Mouse (Mus musculus): ENCODE measurements around the gene Midn. TPM values are rescaled to one million over a fixed set of nuclear protein-coding genes. Genes with fewer than 3 reads are reported as not detected.

Midn gene
- polyA plus RNA-seq (2015; fragmentation: Nextera tagmentation; extraction: Ambion mirVana): 22.9 and 23.2 TPM in 2 replicates

DNA sequence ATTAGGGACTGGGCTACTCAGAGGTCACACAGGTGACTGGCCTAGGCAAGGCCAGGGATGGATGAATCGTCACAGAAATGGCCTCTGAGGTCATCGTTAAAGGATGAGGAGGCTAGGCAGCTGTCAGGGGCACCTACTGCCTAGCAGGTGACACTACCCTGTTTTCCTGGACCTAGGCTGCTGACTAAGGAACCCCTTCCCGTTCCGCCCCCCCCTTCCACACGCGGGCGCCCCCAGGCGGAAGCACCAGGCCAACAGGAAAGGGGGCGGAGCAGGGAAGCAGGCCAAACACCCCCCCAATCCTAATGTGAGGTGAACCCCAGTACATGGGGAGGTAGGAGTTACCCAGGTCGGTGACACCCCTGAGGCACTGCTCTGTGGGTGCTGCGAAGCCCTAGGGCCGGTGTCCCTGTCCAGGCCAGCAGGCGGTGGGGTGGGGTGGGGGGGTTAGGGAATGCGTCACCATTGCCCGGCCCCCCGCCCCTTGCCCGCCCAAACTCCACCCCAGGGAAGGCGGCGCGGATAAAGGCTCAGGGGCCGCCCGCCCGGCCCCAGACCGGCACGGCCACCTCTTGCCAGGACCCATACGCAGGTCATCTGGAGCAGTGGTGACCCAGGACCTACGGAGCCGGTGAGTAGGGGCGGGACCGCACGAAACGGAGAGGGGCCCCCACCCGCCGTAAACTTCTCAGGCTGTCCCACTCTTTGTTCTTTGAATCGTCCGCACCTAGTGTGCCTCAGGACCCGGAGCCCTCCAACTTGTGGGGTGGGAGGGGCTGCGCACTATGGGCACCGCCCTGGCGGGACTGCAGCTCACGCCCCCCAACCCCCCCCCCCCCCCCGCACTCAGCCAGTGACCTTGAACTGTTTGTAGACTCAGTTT is at the start of gene Midn:
Gene Midn (plus strand): TSS at position 554 of the 883 bp plus-strand sequence.
- H3K27me3 ChIP-seq: no peaks in the 10 kb centered on the region
- H3K4me1 ChIP-seq: peaks cover 57% of the 10 kb centered on the region
- H3K4me3 ChIP-seq: peak within 1 kb of the TSS; percentile 98
- peak; percentile 45 for ATAC-seq (ENCODE audit: low FRiP score, low read depth)
- peak within 1 kb of the TSS; percentile 100 for H3K27ac ChIP-seq
- H3K9ac ChIP-seq: peak within 1 kb of the TSS; percentile 92
- H3K9me3 ChIP-seq: no peaks in the 10 kb centered on the region
- H3K36me3 ChIP-seq: peaks cover 62% of the 10 kb centered on the region
- WGBS: 1% methylated on average over 38 of the region's 42 CpGs
- peak within 1 kb of the TSS; percentile 65 for H3K4me2 ChIP-seq (replicated peaks)

DNA sequence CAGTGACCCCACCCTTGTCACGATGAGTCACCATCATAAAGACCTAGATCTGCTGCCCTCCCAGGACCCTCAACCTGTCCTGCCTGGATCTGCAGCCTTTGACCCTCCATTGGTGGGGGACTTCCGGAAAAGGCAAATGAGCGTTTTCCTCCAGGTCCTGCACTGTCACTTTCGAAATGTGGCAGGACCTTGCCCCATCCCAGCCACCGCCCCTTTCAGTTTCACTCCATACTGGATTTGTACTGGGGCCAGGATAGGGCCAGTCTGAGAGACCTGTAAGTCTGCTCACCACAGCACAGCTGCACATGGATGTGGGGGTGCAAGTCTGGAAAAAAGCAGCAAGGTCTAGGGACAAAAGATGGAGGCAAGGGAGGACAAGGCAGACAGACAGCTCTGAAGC is 49.4 kb upstream of the Midn start:
- H3K9ac ChIP-seq: no peak overlapping the region
- H3K9me3 ChIP-seq: no peaks in the 10 kb centered on the region
- no peak overlapping the region for H3K4me2 ChIP-seq (replicated peaks)
- H3K4me1 ChIP-seq: peaks cover 44% of the 10 kb centered on the region
- 76% methylated on average over 5 of the region's 5 CpGs for WGBS
- no peak for ATAC-seq (ENCODE audit: low FRiP score, low read depth)
- no peak overlapping the region for H3K4me3 ChIP-seq
- no peaks in the 10 kb centered on the region for H3K27me3 ChIP-seq
- H3K36me3 ChIP-seq: peaks cover 2% of the 10 kb centered on the region; the same call in 1 of the 2 replicates
- H3K27ac ChIP-seq: no peak overlapping the region

DNA sequence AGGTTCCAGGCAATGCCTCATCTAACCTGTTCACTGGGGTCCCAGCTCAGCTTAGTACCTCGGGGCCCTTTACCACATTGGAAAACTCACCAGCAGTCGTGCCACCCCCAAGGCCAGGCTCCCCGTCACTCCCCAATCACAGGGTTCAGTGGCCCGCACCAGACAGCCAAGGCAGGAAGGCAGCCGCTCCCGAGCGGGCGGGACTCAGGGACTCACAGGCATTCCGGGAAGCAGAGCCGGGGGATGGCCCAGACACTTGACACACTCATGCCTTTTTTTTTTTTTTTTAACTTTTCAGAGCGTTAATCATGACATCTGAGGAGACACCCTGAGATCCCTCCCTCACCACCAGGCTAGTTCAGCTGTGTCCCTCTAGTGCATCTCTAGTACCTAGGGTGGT is 47.1 kb upstream of the Midn start:
- Histone ChIP-seq H3K4me3 (peak overlapping the region; percentile 92; the same call in 1 of the 2 replicates), H3K36me3 (no peaks in the 10 kb centered on the region; the same call in 1 of the 2 replicates), H3K4me1 (peaks cover 44% of the 10 kb centered on the region), H3K4me2 (replicated peaks) (peak overlapping the region; percentile 90), H3K27ac (no peak overlapping the region), H3K9me3 (no peaks in the 10 kb centered on the region), H3K9ac (no peak overlapping the region), H3K27me3 (no peaks in the 10 kb centered on the region)
- ATAC-seq (ENCODE audit: low FRiP score, low read depth): no peak
- WGBS: 56% methylated on average over 11 of the region's 11 CpGs

DNA sequence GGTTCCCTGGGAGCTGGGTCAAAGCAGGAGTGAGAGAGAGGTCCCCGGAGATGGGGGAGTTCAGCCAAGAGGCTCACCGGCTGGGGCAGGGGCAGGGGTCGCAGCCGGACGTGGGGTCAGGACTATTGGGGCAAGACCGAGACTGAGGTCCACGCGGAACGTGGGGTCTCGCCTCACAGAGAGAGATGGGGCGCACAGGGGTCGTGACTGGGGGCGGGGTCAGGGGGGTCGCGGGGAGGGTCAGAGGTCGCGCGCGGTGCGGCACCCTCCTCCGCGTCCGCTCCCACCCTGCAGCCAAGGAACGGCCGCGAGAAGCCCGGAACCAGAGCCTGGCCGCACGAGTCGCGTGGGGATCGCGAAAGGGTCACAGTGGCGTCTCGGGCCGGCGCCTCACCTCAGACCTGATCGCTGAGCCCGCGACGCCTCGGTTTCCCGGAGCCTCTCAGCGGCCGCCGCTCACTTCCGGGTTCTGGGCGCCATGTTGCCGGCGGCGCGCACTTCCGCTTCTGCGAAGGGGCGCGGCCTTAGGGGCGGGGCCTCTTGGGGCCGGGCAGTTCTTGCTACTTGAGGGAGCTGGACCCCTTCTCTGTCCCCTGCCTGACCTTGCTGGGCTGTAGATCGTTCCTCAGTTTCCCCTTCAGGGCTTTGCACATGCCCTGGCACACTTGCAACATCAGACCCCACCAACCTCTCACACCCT is 45.7 kb upstream of the Midn start:
- Histone ChIP-seq H3K4me2 (replicated peaks) (peak overlapping the region; percentile 90), H3K9me3 (no peaks in the 10 kb centered on the region), H3K27ac (no peak overlapping the region; the same call in 1 of the 2 replicates), H3K9ac (peak overlapping the region; percentile 88), H3K36me3 (no peaks in the 10 kb centered on the region; the same call in 1 of the 2 replicates), H3K27me3 (no peaks in the 10 kb centered on the region), H3K4me3 (peak overlapping the region; percentile 92), H3K4me1 (peaks cover 35% of the 10 kb centered on the region)
- under 1% methylated on average over 59 of the region's 59 CpGs for WGBS
- peak; percentile 86 for ATAC-seq (ENCODE audit: low FRiP score, low read depth)

DNA sequence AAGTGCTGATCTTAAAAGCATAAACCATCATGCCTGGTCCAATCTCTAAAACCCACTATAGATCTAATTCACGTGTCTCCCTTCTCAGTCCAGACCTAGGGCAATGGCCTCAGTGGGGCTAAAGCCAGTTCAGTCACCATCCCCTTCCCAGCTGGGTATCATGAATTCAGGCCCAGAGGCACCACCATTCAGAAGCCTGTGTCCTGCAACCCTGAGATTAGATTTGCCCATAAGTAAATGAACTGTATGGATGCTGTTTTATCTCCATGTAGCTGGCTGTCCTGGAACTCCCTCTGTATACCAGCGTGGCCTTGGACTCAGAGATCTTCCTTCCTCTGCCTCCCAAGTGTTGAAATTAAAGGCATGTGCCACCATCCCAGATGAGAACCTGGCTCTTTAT is 45.0 kb upstream of the Midn start:
- no peak overlapping the region for H3K27ac ChIP-seq

DNA sequence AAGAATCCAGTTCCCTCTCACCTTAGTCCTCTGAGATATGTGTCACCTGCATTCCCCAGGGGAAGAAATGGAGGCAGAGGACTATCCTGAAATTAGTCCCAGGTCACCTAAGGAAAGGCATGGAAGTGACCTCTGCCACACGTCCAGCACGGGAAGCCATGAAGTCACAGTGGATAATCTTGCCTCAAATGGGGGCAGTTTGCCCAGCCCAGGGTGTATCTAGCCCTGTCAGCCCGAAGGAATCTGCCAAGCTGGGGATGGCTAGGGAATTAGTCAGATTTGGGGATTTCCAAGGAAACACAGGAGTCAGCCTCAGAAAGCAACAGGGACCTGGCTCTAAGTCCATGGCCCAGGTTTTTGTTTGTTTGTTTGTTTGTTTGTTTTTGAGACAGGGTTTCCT is 43.9 kb upstream of the Midn start:
- no peaks in the 10 kb centered on the region for H3K9me3 ChIP-seq
- no peak for ATAC-seq (ENCODE audit: low FRiP score, low read depth)
- peaks cover 29% of the 10 kb centered on the region for H3K4me1 ChIP-seq
- H3K9ac ChIP-seq: no peak overlapping the region
- H3K27ac ChIP-seq: no peak overlapping the region
- 80% methylated on average over 3 of the region's 3 CpGs for WGBS
- H3K36me3 ChIP-seq: no peaks in the 10 kb centered on the region; the same call in 1 of the 2 replicates
- no peak overlapping the region for H3K4me2 ChIP-seq (replicated peaks)
- H3K4me3 ChIP-seq: no peak overlapping the region
- no peaks in the 10 kb centered on the region for H3K27me3 ChIP-seq

More for the DNA sequence above, 45.0 kb upstream of the Midn start:
- no peak for ATAC-seq (ENCODE audit: low FRiP score, low read depth)
- peaks cover 30% of the 10 kb centered on the region for H3K4me1 ChIP-seq
- H3K4me3 ChIP-seq: no peak overlapping the region; the same call in 1 of the 2 replicates
- H3K36me3 ChIP-seq: no peaks in the 10 kb centered on the region; the same call in 1 of the 2 replicates
- 0 out of 2 replicates have a peak overlapping the region, but pooled peaks have one; percentile 88 for H3K9ac ChIP-seq
- H3K9me3 ChIP-seq: no peaks in the 10 kb centered on the region
- H3K27me3 ChIP-seq: no peaks in the 10 kb centered on the region
- 79% methylated on average over 2 of the region's 2 CpGs for WGBS
- H3K4me2 ChIP-seq (replicated peaks): peak overlapping the region; percentile 90

DNA sequence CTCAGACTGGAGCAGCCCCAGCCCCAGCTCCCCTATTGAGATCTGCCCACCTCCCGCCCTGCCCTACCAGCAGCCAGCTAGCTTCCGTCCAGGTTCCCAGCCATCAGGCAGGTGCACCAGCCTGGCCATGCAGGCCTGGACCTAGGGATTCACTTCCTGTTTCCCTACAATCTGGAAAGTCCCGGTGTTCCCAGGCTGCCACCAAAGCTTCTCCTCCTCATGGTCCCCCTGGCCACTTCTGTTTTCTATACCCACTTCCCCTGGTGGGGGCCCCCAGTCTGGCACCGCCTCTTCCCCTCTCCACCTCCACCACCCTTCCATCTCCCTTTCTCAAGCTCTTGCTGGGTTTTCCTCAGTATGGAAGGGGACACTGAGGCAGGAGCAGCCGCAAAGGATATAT is 42.6 kb upstream of the Midn start, which contains the start of gene Sbno2:
Gene Sbno2 (minus strand): TSS at position 112 of the 400 bp plus-strand sequence.
- H3K4me1 ChIP-seq: peaks cover 21% of the 10 kb centered on the region
- H3K9ac ChIP-seq: peak within 1 kb of the TSS; percentile 25; the same call in 1 of the 2 replicates
- 68% methylated on average over 5 of the region's 5 CpGs for WGBS
- H3K36me3 ChIP-seq: no peaks in the 10 kb centered on the region
- H3K4me3 ChIP-seq: no peak within 1 kb of the TSS
- H3K27me3 ChIP-seq: no peaks in the 10 kb centered on the region
- ATAC-seq (ENCODE audit: low FRiP score, low read depth): no peak
- H3K4me2 ChIP-seq (replicated peaks): peak within 1 kb of the TSS; percentile 23
- H3K9me3 ChIP-seq: no peaks in the 10 kb centered on the region
- H3K27ac ChIP-seq: no peak within 1 kb of the TSS

DNA sequence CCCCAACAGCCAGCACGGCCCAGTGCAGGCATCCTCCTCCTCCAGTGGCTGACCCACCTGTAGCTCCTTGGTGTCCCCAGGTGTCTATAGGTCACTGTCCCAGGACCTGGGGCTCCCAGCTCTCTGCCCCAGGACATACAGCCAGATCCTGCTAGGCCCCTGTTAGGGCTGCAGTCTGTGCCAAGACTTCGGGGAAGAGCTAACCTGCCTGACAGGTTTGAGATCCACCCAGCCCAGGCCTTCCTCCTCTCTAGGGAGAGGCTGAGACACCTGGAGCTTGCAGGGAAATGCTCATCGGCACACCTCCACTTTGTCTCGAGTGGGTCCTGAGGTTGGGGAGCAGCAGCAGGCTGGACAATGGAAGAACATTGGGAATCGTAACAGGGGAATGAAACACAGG is 42.1 kb upstream of the Midn start:
- Histone ChIP-seq H3K4me1 (peaks cover 16% of the 10 kb centered on the region), H3K27me3 (no peaks in the 10 kb centered on the region), H3K27ac (no peak overlapping the region), H3K4me3 (no peak overlapping the region), H3K36me3 (no peaks in the 10 kb centered on the region), H3K9ac (peak overlapping the region; percentile 25; the same call in 1 of the 2 replicates), H3K9me3 (no peaks in the 10 kb centered on the region), H3K4me2 (replicated peaks) (no peak overlapping the region; the same call in 1 of the 2 replicates)
- 66% methylated on average over 5 of the region's 5 CpGs for WGBS
- no peak for ATAC-seq (ENCODE audit: low FRiP score, low read depth)

DNA sequence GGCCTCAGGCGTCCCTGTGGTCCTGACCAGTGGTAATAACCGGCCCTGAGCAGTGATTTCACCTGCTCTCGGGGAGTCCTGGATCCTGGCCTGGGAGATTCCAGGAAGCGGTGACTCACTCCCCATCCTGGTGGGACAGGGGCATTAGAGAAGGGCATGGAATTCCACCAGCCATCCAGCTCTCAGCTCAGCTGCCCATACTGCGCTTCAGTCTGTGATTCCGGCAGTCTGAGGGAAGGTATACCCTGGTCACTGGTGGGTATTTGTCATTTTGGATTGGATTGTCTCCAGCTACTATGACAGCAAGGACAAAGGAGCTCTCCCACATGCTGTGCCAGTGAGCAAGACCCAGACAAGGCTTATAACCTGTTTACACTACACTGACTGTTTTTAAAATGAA is 40.4 kb upstream of the Midn start:
- Histone ChIP-seq H3K27ac (no peak overlapping the region), H3K9ac (no peak overlapping the region), H3K4me2 (replicated peaks) (no peak overlapping the region), H3K4me3 (no peak overlapping the region), H3K4me1 (peaks cover 4% of the 10 kb centered on the region; the same call in 1 of the 2 replicates), H3K9me3 (no peaks in the 10 kb centered on the region), H3K27me3 (no peaks in the 10 kb centered on the region), H3K36me3 (no peaks in the 10 kb centered on the region)
- WGBS: 61% methylated on average over 6 of the region's 6 CpGs
- no peak for ATAC-seq (ENCODE audit: low FRiP score, low read depth)

DNA sequence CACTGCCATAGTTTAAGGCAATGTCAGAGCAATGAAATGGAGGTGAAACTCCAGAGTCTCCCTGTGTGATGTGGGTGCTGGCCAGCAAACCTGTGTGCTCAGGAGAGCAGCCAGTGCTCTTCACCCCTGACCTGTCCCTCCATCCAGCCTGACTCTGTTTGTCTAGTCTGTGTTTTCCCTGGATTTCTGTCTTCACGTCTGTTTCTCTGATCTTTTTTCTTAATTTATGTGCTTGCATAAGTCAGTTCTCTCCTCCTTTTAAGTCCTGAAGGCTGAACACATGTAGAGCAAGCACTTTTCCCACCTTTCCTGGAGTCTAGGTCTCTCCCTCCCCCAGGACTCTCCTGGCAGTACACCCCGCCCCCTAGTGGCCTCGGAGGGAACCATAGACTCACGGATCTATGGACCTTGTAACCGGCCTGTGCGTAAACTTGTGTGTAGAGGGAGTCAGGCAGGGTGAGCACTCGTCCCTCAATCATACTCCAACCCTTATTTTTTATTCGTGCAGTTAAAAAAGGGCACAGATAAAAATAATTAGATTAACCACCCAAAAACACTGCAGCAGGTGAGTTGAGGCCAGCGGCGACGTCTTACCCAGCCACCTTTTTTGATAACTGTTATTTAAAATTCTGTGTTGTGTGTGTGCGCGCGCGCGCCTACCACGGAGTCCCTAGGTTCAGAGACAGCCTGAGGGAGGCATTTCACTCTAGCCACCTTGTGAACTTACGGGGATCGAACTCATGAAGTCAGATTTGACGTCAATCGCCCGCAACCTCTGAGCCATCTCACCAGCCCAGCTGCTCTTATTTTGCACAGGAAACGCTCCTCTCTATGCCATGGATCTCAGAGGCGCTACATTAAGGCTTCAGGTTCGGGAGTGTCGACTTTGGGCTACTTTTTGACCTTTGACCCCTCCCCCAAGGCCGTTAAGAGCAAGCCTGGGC is 33.5 kb upstream of the Midn start:
- no peaks in the 10 kb centered on the region for H3K27me3 ChIP-seq
- ATAC-seq (ENCODE audit: low FRiP score, low read depth): peak; percentile 63
- H3K9ac ChIP-seq: peak overlapping the region; percentile 64
- WGBS: 3% methylated on average over 27 of the region's 27 CpGs
- H3K4me2 ChIP-seq (replicated peaks): peak overlapping the region; percentile 66
- H3K4me3 ChIP-seq: peak overlapping the region; percentile 96
- peak overlapping the region; percentile 67 for H3K27ac ChIP-seq
- H3K4me1 ChIP-seq: peaks cover 35% of the 10 kb centered on the region
- no peaks in the 10 kb centered on the region for H3K9me3 ChIP-seq
- H3K36me3 ChIP-seq: peaks cover 16% of the 10 kb centered on the region

DNA sequence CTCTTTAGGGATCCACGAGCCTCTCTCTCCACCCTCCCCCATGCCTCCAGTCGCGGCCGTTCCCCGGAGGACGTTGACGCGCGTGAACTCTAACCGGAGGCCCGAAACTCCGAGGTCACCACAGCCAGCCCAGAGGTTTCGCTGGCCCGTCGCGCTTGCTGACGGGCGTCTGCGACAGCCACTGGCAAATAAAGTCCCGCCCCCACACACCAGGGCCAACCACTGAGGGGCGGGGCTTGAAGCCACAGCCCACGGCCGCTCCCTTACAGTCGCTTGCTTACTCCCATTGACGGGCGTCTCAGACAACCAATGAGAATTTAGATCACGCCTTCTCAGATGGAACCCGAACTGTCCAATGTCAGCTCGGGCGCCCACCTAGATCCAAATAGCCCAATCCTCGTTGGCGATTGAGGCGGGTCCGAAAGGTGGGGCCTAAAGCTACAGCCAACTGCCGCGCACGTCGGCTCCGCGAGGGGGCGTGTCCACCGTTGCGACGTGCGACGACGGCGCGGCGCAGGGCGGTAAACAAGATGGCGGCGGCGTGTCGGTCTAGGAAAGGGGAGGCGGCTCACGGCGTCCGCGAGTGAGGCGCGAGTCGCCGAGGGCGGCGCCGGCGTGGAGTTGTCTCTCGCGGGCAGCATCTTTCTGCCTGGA is 32.7 kb upstream of the Midn start, which contains the start of gene Stk11:
Gene Stk11 (plus strand): TSS at position 514 of the 654 bp plus-strand sequence.
- Histone ChIP-seq H3K9me3 (no peaks in the 10 kb centered on the region; the same call in 1 of the 2 replicates), H3K9ac (peak within 1 kb of the TSS; percentile 91), H3K36me3 (peaks cover 24% of the 10 kb centered on the region), H3K27ac (peak within 1 kb of the TSS; percentile 85), H3K4me1 (peaks cover 41% of the 10 kb centered on the region), H3K4me2 (replicated peaks) (peak within 1 kb of the TSS; percentile 96), H3K27me3 (no peaks in the 10 kb centered on the region), H3K4me3 (peak within 1 kb of the TSS; percentile 96)
- ATAC-seq (ENCODE audit: low FRiP score, low read depth): peak; percentile 99
- WGBS: under 1% methylated on average over 70 of the region's 70 CpGs
